Mouse (Mus musculus): ENCODE measurements around the gene Dpep3. TPM values are rescaled to one million over a fixed set of nuclear protein-coding genes. Genes with fewer than 3 reads are reported as not detected.

Gene Dpep3
- polyA plus RNA-seq, 1 experiment from 2014 or later: not detected

DNA sequence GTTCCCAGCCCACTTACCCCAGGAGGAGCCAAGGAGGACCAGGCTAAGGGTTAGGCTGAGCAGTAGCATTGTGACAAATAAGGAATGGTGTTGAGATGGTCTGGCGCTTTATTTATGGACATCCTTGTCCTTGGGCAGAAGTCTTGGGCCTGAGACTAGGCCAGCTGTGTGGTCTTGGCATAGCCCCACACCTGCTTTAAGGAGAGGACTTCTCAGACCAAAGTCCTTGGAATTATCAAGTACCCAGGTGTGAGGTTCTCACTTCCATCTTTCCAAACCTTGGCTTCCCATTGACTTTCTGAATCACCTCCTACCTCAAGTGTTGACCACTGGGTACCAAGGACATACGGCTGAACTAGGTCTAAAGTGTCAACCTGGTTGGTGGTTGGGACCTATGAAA lies 45.5 kb downstream of the Dpep3 start, which contains the start of gene Ctrl:
Ctrl (minus strand) TSS at position 101 of the 400 bp plus-strand sequence.
- no peak for ATAC-seq
- H3K4me1 ChIP-seq (ENCODE audit: control insufficient read depth, insufficient read depth, low read depth, low read length): peaks cover 18% of the 10 kb centered on the region
- no peak within 1 kb of the TSS for H3K9ac ChIP-seq (ENCODE audit: low read depth, low read length)
- H3K4me2 ChIP-seq (ENCODE audit: low read length): no peak within 1 kb of the TSS
- no peak within 1 kb of the TSS for H3K27ac ChIP-seq (ENCODE audit: low read depth, low read length)
- WGBS: 92% methylated on average over 2 of the region's 2 CpGs
- no peaks in the 10 kb centered on the region for H3K36me3 ChIP-seq (ENCODE audit: control insufficient read depth, insufficient read depth, low read length)
- H3K9me3 ChIP-seq (ENCODE audit: control insufficient read depth, low read length): no peaks in the 10 kb centered on the region
- no peak within 1 kb of the TSS for H3K4me3 ChIP-seq (ENCODE audit: low read length)
- H3K27me3 ChIP-seq (replicated peaks; ENCODE audit: control insufficient read depth, insufficient read depth, low read length): no peaks in the 10 kb centered on the region

DNA sequence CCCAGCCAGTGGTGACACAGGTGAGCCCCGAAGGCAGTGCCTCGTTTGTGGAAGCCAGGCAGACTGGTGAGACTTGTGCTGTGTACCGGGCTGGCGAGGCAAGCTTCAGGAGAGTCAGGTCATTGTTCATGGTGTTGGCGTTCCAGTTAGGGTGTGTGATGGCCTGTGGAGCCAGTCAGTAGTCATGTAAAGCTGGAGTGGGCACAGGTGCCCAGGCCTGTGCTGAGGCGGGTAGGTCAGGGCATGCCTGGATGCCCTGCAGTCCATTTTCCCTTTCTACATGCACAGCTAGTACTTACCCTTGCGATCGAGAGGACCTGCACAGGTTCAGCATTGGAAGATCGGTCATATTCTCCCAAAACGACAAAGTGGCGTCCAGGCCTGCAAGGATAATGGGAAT lies 46.7 kb downstream of the Dpep3 start:
- no peak overlapping the region for H3K4me2 ChIP-seq (ENCODE audit: low read length)
- no peak for ATAC-seq
- H3K27me3 ChIP-seq (replicated peaks; ENCODE audit: control insufficient read depth, insufficient read depth, low read length): no peaks in the 10 kb centered on the region
- peaks cover 13% of the 10 kb centered on the region for H3K4me1 ChIP-seq (ENCODE audit: control insufficient read depth, insufficient read depth, low read depth, low read length)
- WGBS: 90% methylated on average over 11 of the region's 11 CpGs
- no peaks in the 10 kb centered on the region for H3K36me3 ChIP-seq (ENCODE audit: control insufficient read depth, insufficient read depth, low read length)
- no peak overlapping the region for H3K4me3 ChIP-seq (ENCODE audit: low read length)
- no peak overlapping the region for H3K27ac ChIP-seq (ENCODE audit: low read depth, low read length)
- no peaks in the 10 kb centered on the region for H3K9me3 ChIP-seq (ENCODE audit: control insufficient read depth, low read length)
- H3K9ac ChIP-seq (ENCODE audit: low read depth, low read length): no peak overlapping the region

DNA sequence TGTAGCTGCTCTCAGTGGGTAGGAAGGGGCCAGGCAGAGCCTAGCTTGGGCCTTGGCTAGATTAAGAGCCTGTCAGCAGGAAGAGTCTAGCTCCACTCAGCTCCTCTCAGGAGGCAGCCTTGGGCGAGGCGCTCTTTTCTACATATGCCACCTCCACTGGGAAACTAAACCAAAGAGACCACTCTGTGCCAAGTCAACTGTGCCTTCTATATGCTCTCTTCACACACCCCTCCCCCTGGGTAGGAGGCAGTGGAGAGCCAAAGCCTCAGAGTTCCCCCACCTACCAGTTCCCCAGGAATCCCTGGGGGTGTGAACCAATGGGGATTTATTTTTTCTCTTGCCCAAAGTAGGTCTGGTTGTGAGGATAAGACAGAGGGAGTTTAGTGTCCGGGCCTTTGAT lies 48.0 kb downstream of the Dpep3 start:
- Histone ChIP-seq H3K4me2 (ENCODE audit: low read length) (no peak overlapping the region), H3K9me3 (ENCODE audit: control insufficient read depth, low read length) (no peaks in the 10 kb centered on the region), H3K9ac (ENCODE audit: low read depth, low read length) (no peak overlapping the region), H3K4me3 (ENCODE audit: low read length) (no peak overlapping the region), H3K27me3 (replicated peaks; ENCODE audit: control insufficient read depth, insufficient read depth, low read length) (no peaks in the 10 kb centered on the region), H3K36me3 (ENCODE audit: control insufficient read depth, insufficient read depth, low read length) (no peaks in the 10 kb centered on the region), H3K4me1 (ENCODE audit: control insufficient read depth, insufficient read depth, low read depth, low read length) (peaks cover 10% of the 10 kb centered on the region), H3K27ac (ENCODE audit: low read depth, low read length) (no peak overlapping the region)
- 98% methylated on average over 3 of the region's 3 CpGs for WGBS
- ATAC-seq: no peak

DNA sequence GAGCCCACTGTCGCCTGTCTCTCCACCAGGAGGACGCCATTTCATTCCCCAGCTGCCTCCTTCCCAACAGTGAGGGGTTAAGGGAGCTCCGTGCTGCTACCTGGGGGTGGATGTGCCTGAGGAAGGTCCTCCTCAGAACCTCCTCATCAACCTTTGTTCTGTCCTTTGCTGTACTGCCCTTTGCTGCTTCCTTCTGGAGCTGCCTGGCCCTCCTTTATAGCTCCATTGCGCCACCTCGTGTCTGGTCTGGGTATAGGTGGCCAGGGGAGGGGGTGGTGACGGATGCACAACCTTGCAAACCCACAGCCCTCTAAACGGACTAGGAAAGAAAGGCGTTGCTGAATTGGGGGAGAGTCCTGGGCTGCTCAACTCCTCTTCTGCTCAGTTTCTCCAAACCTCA lies 48.6 kb downstream of the Dpep3 start:
- Histone ChIP-seq H3K9me3 (ENCODE audit: control insufficient read depth, low read length) (no peaks in the 10 kb centered on the region), H3K36me3 (ENCODE audit: control insufficient read depth, insufficient read depth, low read length) (no peaks in the 10 kb centered on the region), H3K4me3 (ENCODE audit: low read length) (no peak overlapping the region), H3K27ac (ENCODE audit: low read depth, low read length) (peak overlapping the region; percentile 64; the same call in 1 of the 2 replicates), H3K4me1 (ENCODE audit: control insufficient read depth, insufficient read depth, low read depth, low read length) (peaks cover 3% of the 10 kb centered on the region), H3K4me2 (ENCODE audit: low read length) (no peak overlapping the region), H3K27me3 (replicated peaks; ENCODE audit: control insufficient read depth, insufficient read depth, low read length) (no peaks in the 10 kb centered on the region), H3K9ac (ENCODE audit: low read depth, low read length) (peak overlapping the region; percentile 56)
- peak; percentile 62 for ATAC-seq
- WGBS: 13% methylated on average over 8 of the region's 8 CpGs

DNA sequence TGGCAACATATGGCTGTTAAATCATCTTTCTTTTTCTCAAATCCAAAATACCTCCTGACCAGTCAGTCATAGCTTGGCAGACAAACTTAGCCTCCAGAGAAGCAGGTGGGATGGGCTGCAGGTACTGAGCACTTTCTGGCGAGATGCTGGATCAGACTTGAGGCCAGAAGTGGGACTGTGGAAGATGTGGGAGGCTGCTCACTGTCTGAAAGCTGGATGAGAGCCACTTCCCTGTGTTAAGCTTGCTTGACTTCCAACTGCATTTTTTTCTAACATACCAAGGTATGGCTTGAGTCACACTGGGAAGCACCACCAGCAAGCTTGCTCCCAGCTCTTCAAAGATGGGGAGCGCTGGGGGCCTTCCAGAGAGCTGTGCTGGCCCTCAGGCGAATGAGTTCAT lies 54.1 kb downstream of the Dpep3 start:
- no peak for ATAC-seq

More for the DNA sequence above, 54.1 kb downstream of the Dpep3 start:
- no peaks in the 10 kb centered on the region for H3K4me1 ChIP-seq (ENCODE audit: control insufficient read depth, insufficient read depth, low read depth, low read length)
- no peak overlapping the region for H3K4me3 ChIP-seq (ENCODE audit: low read length)
- 66% methylated on average over 3 of the region's 3 CpGs for WGBS
- no peaks in the 10 kb centered on the region for H3K36me3 ChIP-seq (ENCODE audit: control insufficient read depth, insufficient read depth, low read length)
- no peak overlapping the region for H3K9ac ChIP-seq (ENCODE audit: low read depth, low read length)
- no peak overlapping the region for H3K4me2 ChIP-seq (ENCODE audit: low read length)
- H3K27me3 ChIP-seq (replicated peaks; ENCODE audit: control insufficient read depth, insufficient read depth, low read length): no peaks in the 10 kb centered on the region
- no peaks in the 10 kb centered on the region for H3K9me3 ChIP-seq (ENCODE audit: control insufficient read depth, low read length)
- no peak overlapping the region for H3K27ac ChIP-seq (ENCODE audit: low read depth, low read length)

Small RNA genes lying within 50 kb of the gene (microRNA-seq; reads per million reads assigned to microRNA genes)
- gene Mir7074: not detected

Other genes starting within 250 kb of the Dpep3 start
- gene Gfod2, start 220.8 kb downstream of the Dpep3 start, polyA plus RNA-seq (2015; fragmentation: Nextera tagmentation; extraction: Ambion mirVana): 82.7 and 82.9 TPM in 2 replicates
- gene Ranbp10, start 152.1 kb downstream of the Dpep3 start, polyA plus RNA-seq (2015; fragmentation: Nextera tagmentation; extraction: Ambion mirVana): 8.9 and 9.3 TPM in 2 replicates
- 0.86 and 1.4 TPM in 2 replicates for gene Tsnaxip1, start 151.7 kb downstream of the Dpep3 start, polyA plus RNA-seq (2015; fragmentation: Nextera tagmentation; extraction: Ambion mirVana)
- gene Cenpt, start 126.2 kb downstream of the Dpep3 start, polyA plus RNA-seq (2015; fragmentation: Nextera tagmentation; extraction: Ambion mirVana): 52.3 and 54.7 TPM in 2 replicates
- 52.5 and 55.9 TPM in 2 replicates for gene Thap11, start 124.3 kb downstream of the Dpep3 start, polyA plus RNA-seq (2015; fragmentation: Nextera tagmentation; extraction: Ambion mirVana)
- 118 and 158 TPM in 2 replicates for gene Nutf2, start 118.8 kb downstream of the Dpep3 start, polyA plus RNA-seq (2015; fragmentation: Nextera tagmentation; extraction: Ambion mirVana)
- gene Edc4, start 98.5 kb downstream of the Dpep3 start, polyA plus RNA-seq (2015; fragmentation: Nextera tagmentation; extraction: Ambion mirVana): 47.8 and 54.4 TPM in 2 replicates
- 0.95 and 1.3 TPM in 2 replicates for gene Nrn1l, start 85.9 kb downstream of the Dpep3 start, polyA plus RNA-seq (2015; fragmentation: Nextera tagmentation; extraction: Ambion mirVana)
- gene Pskh1, start 79.0 kb downstream of the Dpep3 start, polyA plus RNA-seq (2015; fragmentation: Nextera tagmentation; extraction: Ambion mirVana): 11.0 and 13.3 TPM in 2 replicates
- 3.3 and 4.5 TPM in 2 replicates for gene Ctrl, start 45.6 kb downstream of the Dpep3 start, polyA plus RNA-seq (2015; fragmentation: Nextera tagmentation; extraction: Ambion mirVana)
- 81.8 and 93.0 TPM in 2 replicates for gene Psmb10, start 41.0 kb downstream of the Dpep3 start, polyA plus RNA-seq (2015; fragmentation: Nextera tagmentation; extraction: Ambion mirVana)
- gene Lcat, start 36.0 kb downstream of the Dpep3 start, polyA plus RNA-seq (2015; fragmentation: Nextera tagmentation; extraction: Ambion mirVana): 6.0 and 9.9 TPM in 2 replicates
- 14.6 and 17.1 TPM in 2 replicates for gene Slc12a4, start 13.3 kb downstream of the Dpep3 start, polyA plus RNA-seq (2015; fragmentation: Nextera tagmentation; extraction: Ambion mirVana)
- 30.3 and 31.8 TPM in 2 replicates for gene Dus2, start 11.9 kb upstream of the Dpep3 start, polyA plus RNA-seq (2015; fragmentation: Nextera tagmentation; extraction: Ambion mirVana)
- not detected in 2 replicates for gene Dpep2nb, start 26.5 kb upstream of the Dpep3 start, polyA plus RNA-seq (2015; fragmentation: Nextera tagmentation; extraction: Ambion mirVana)
- gene Ddx28, start 32.5 kb upstream of the Dpep3 start, polyA plus RNA-seq (2015; fragmentation: Nextera tagmentation; extraction: Ambion mirVana): 20.3 and 22.1 TPM in 2 replicates
- 2.1 and 2.6 TPM in 2 replicates for gene Nfatc3, start 79.4 kb upstream of the Dpep3 start, polyA plus RNA-seq (2015; fragmentation: Nextera tagmentation; extraction: Ambion mirVana)
- 0.18 and 0.27 TPM in 2 replicates for gene Esrp2, start 157.5 kb upstream of the Dpep3 start, polyA plus RNA-seq (2015; fragmentation: Nextera tagmentation; extraction: Ambion mirVana)
- gene Pla2g15, start 171.0 kb upstream of the Dpep3 start, polyA plus RNA-seq (2015; fragmentation: Nextera tagmentation; extraction: Ambion mirVana): 23.5 and 24.2 TPM in 2 replicates
- gene Slc7a6, start 189.4 kb upstream of the Dpep3 start, polyA plus RNA-seq (2015; fragmentation: Nextera tagmentation; extraction: Ambion mirVana): 35.7 and 47.9 TPM in 2 replicates
- gene Slc7a6os, start 231.5 kb upstream of the Dpep3 start, polyA plus RNA-seq (2015; fragmentation: Nextera tagmentation; extraction: Ambion mirVana): 28.4 and 29.9 TPM in 2 replicates
- 64.7 and 64.8 TPM in 2 replicates for gene Prmt7, start 231.5 kb upstream of the Dpep3 start, polyA plus RNA-seq (2015; fragmentation: Nextera tagmentation; extraction: Ambion mirVana)

Measured in hindbrain, embryonic 16.5 days (tissue).